Mouse (Mus musculus) lung, postnatal 10 days (tissue): ENCODE measurements around the gene Exosc8.
A peak's percentile ranks its signal among the peaks of the same experiment; 100 is the strongest.
"Not testable (repeated sequence)": the region's sequence is repeated elsewhere in the genome, so short reads cannot be mapped to it uniquely, and the experiment has no call there.

ENCODE experiments used
- DNase-seq: peaks from one replicate; pipeline ENCODE4 v3.0.0; 2021

Exosc8 gene

GRCm38 (mm10) chr3:54734411-54735246 is 564 bp downstream of the Exosc8 start:
- peak; percentile 93 for DNase-seq

GRCm38 (mm10) chr3:54732371-54732770 is 2.8 kb downstream of the Exosc8 start:
- no peak for DNase-seq

GRCm38 (mm10) chr3:54731626-54732150 is 3.5 kb downstream of the Exosc8 start:
- DNase-seq, result no peak

- DNase-seq, result no peak
Observed at GRCm38 (mm10) chr3:54728100-54728499, 7.1 kb downstream of the Exosc8 start.

- DNase-seq, result no peak
Observed at GRCm38 (mm10) chr3:54727588-54727987, 7.6 kb downstream of the Exosc8 start.

GRCm38 (mm10) chr3:54725344-54725743 is 9.8 kb downstream of the Exosc8 start:
- no peak for DNase-seq

- DNase-seq, result no peak
Observed at GRCm38 (mm10) chr3:54723741-54724500, 11.3 kb downstream of the Exosc8 start.

GRCm38 (mm10) chr3:54718947-54719346 is 16.2 kb downstream of the Exosc8 start:
- DNase-seq, result no peak

GRCm38 (mm10) chr3:54717348-54717747 is 17.8 kb downstream of the Exosc8 start:
- DNase-seq, result no peak

GRCm38 (mm10) chr3:54715461-54715860 is 19.7 kb downstream of the Exosc8 start:
- no peak for DNase-seq

- DNase-seq, result no peak
Observed at GRCm38 (mm10) chr3:54714253-54714652, 20.9 kb downstream of the Exosc8 start, which contains the start of gene Gm21958. Gene Gm21958 (minus strand): TSS chr3:54714353.

- no peak for DNase-seq
Observed at GRCm38 (mm10) chr3:54708972-54709371, 26.2 kb downstream of the Exosc8 start.

GRCm38 (mm10) chr3:54704106-54704505 is 31.1 kb downstream of the Exosc8 start:
- DNase-seq, result not testable (repeated sequence)

GRCm38 (mm10) chr3:54699759-54700301 is 35.4 kb downstream of the Exosc8 start:
- no peak for DNase-seq

- DNase-seq, result no peak
Observed at GRCm38 (mm10) chr3:54693056-54693415, 42.2 kb downstream of the Exosc8 start.

GRCm38 (mm10) chr3:54692202-54693055 is 42.8 kb downstream of the Exosc8 start, which contains the start of gene Supt20:
Gene Supt20 (plus strand): TSS chr3:54692807.
- peak; percentile 95 for DNase-seq

- DNase-seq, result no peak
Observed at GRCm38 (mm10) chr3:54689091-54689490, 46.1 kb downstream of the Exosc8 start.

GRCm38 (mm10) chr3:54687245-54687644 is 47.9 kb downstream of the Exosc8 start:
- DNase-seq, result no peak

GRCm38 (mm10) chr3:54685202-54685601 is 50.0 kb downstream of the Exosc8 start:
- DNase-seq, result no peak

GRCm38 (mm10) chr3:54681310-54682204 is 53.6 kb downstream of the Exosc8 start:
- DNase-seq, result no peak
